Mouse (Mus musculus) myocyte (in vitro differentiated cells): ENCODE measurements around the gene Gm21188.
"Not testable (repeated sequence)": the region's sequence is repeated elsewhere in the genome, so short reads cannot be mapped to it uniquely, and the experiment has no call there.

Source experiments
- CEBPB ChIP-seq: IDR thresholded peaks from 2 replicates; pipeline ENCODE4 v1.6.1; 2011; ENCODE audit warnings: mild to moderate bottlenecking, moderate library complexity; ENCODE audit not compliant: poor library complexity, insufficient read depth, severe bottlenecking
- E2F4 ChIP-seq: IDR thresholded peaks from one replicate; pipeline ENCODE4 v1.6.1; 2011; ENCODE audit warnings: mild to moderate bottlenecking, control low read depth, moderate library complexity; ENCODE audit not compliant: insufficient read depth
- MAX ChIP-seq: IDR thresholded peaks from one replicate; pipeline ENCODE4 v1.6.1; 2011; ENCODE audit warnings: low read depth, mild to moderate bottlenecking, control low read depth
- MYOD1 ChIP-seq, 3 experiments: IDR thresholded peaks; one replicate each; pipeline ENCODE4 v1.6.1; 2011; ENCODE audit warnings: control low read depth in 2 of 3, low read depth in 2 of 3, mild to moderate bottlenecking in 2 of 3, moderate library complexity in 1 of 3; ENCODE audit not compliant: insufficient read length in 2 of 3, control insufficient read depth in 1 of 3
- MYOG ChIP-seq, 3 experiments: IDR thresholded peaks; one replicate each; pipeline ENCODE4 v1.6.1; 2011; ENCODE audit warnings: control low read depth in 2 of 3, low read depth in 2 of 3, mild to moderate bottlenecking in 2 of 3; ENCODE audit not compliant: insufficient read length in 2 of 3, control insufficient read depth in 1 of 3, insufficient read depth in 1 of 3
- POLR2A ChIP-seq: IDR thresholded peaks from one replicate; pipeline ENCODE4 v1.6.1; 2011; ENCODE audit warnings: low read depth, mild to moderate bottlenecking, control low read depth, moderate library complexity; ENCODE audit not compliant: insufficient read length
- POLR2AphosphoS2 ChIP-seq: IDR thresholded peaks from one replicate; pipeline ENCODE4 v1.6.1; 2011; ENCODE audit warnings: low read depth, control low read depth; ENCODE audit not compliant: insufficient read length
- SRF ChIP-seq: IDR thresholded peaks from one replicate; pipeline ENCODE4 v1.6.1; 2011; ENCODE audit warnings: low read depth; ENCODE audit not compliant: control insufficient read depth, insufficient read length
- TCF12 ChIP-seq: IDR thresholded peaks from one replicate; pipeline ENCODE4 v1.6.1; 2011; ENCODE audit warnings: mild to moderate bottlenecking, control low read depth; ENCODE audit not compliant: poor library complexity, insufficient read depth, severe bottlenecking
- TCF3 ChIP-seq: IDR thresholded peaks from one replicate; pipeline ENCODE4 v1.6.1; 2011; ENCODE audit warnings: low read depth, control low read depth; ENCODE audit not compliant: insufficient read length
- USF1 ChIP-seq: IDR thresholded peaks from one replicate; pipeline ENCODE4 v1.6.1; 2011; ENCODE audit warnings: low read depth, mild to moderate bottlenecking, control low read depth, moderate library complexity

DNA sequence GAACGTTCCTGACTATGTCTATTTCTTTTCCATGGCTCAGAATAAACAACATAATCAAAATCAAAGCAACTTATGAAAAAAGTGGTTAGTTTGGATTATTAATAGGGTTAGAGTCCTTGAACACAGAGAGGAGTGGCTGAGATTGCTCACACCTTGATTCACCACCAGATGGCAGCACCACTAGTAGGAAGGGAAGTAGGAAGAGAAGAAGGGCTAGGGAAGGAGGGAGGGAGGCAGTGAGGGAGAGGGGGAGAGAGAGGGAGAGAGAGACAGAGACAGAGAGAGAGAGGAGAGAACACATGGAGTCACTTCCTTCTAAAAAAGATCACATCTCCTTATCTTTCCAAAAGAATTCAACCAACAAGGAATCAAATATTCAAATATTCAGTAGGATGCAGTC, 10.8 kb downstream of the Gm21188 start:
- not testable (repeated sequence) for TF ChIP-seq POLR2A; CEBPB; USF1; TCF12; SRF; E2F4; MYOG (IDR thresholded peaks at IDR 0.05; ENCODE audit: control insufficient read depth in 1 of 3, insufficient read depth in 1 of 3, insufficient read length in 2 of 3, low read depth in 2 of 3); MYOD1 (IDR thresholded peaks at IDR 0.05; ENCODE audit: control insufficient read depth in 1 of 3, insufficient read length in 2 of 3, low read depth in 2 of 3); MAX; POLR2AphosphoS2; TCF3
